Mouse (Mus musculus): ENCODE data around the gene Marcks. TPM values are rescaled to one million over a fixed set of nuclear protein-coding genes. Genes with fewer than 3 reads are reported as not detected.
A peak's percentile ranks its signal among the peaks of the same experiment; 100 is the strongest.

The Marcks gene
- polyA plus RNA-seq, 1 experiment from 2014 or later: 410 TPM

- no peaks in the 10 kb centered on the region for H3K27me3 ChIP-seq (ENCODE audit: control insufficient read depth, insufficient read depth, low read length)
- 65% methylated on average over 1 of the region's 2 CpGs for WGBS
- ATAC-seq (ENCODE audit: low FRiP score): no peak
Measured at GRCm38 (mm10) chr10:37155131-37155530, 16.4 kb upstream of the Marcks start.

GRCm38 (mm10) chr10:37151539-37152271 lies 13.0 kb upstream of the Marcks start:
- no peak overlapping the region for H3K9ac ChIP-seq (ENCODE audit: low read length)
- no peaks in the 10 kb centered on the region for H3K36me3 ChIP-seq (ENCODE audit: control insufficient read depth, insufficient read depth, low read length)
- no peak for ATAC-seq (ENCODE audit: low FRiP score)
- no peaks in the 10 kb centered on the region for H3K4me1 ChIP-seq (ENCODE audit: control insufficient read depth, insufficient read depth, low read length)
- no peak overlapping the region for H3K4me2 ChIP-seq
- DNase-seq (ENCODE audit: low spot score, missing footprints): no peak
- no peaks in the 10 kb centered on the region for H3K9me3 ChIP-seq (ENCODE audit: control insufficient read depth, low read length)
- no peak overlapping the region for H3K4me3 ChIP-seq (ENCODE audit: low read depth, low read length)
- 90% methylated on average over 7 of the region's 7 CpGs for WGBS
- no peak overlapping the region for H3K27ac ChIP-seq (ENCODE audit: low read depth, low read length)
- H3K27me3 ChIP-seq (ENCODE audit: control insufficient read depth, insufficient read depth, low read length): no peaks in the 10 kb centered on the region

More at GRCm38 (mm10) chr10:37155131-37155530, 16.4 kb upstream of the Marcks start:
- no peak overlapping the region for H3K9ac ChIP-seq (ENCODE audit: low read length)
- H3K4me2 ChIP-seq: no peak overlapping the region
- H3K4me1 ChIP-seq (ENCODE audit: control insufficient read depth, insufficient read depth, low read length): no peaks in the 10 kb centered on the region
- no peak overlapping the region for H3K4me3 ChIP-seq (ENCODE audit: low read depth, low read length)
- no peaks in the 10 kb centered on the region for H3K9me3 ChIP-seq (ENCODE audit: control insufficient read depth, low read length)
- no peaks in the 10 kb centered on the region for H3K36me3 ChIP-seq (ENCODE audit: control insufficient read depth, insufficient read depth, low read length)
- DNase-seq (ENCODE audit: low spot score, missing footprints): no peak
- H3K27ac ChIP-seq (ENCODE audit: low read depth, low read length): no peak overlapping the region

GRCm38 (mm10) chr10:37148016-37148415 lies 9.3 kb upstream of the Marcks start:
- H3K27ac ChIP-seq (ENCODE audit: low read depth, low read length): no peak overlapping the region
- no peak overlapping the region for H3K9ac ChIP-seq (ENCODE audit: low read length)
- no peaks in the 10 kb centered on the region for H3K27me3 ChIP-seq (ENCODE audit: control insufficient read depth, insufficient read depth, low read length)
- DNase-seq (ENCODE audit: low spot score, missing footprints) (no peak), ATAC-seq (ENCODE audit: low FRiP score) (no peak)
- no peaks in the 10 kb centered on the region for H3K9me3 ChIP-seq (ENCODE audit: control insufficient read depth, low read length)
- WGBS: 75% methylated on average over 3 of the region's 3 CpGs
- no peaks in the 10 kb centered on the region for H3K4me1 ChIP-seq (ENCODE audit: control insufficient read depth, insufficient read depth, low read length)
- H3K4me2 ChIP-seq: no peak overlapping the region
- no peak overlapping the region for H3K4me3 ChIP-seq (ENCODE audit: low read depth, low read length)
- H3K36me3 ChIP-seq (ENCODE audit: control insufficient read depth, insufficient read depth, low read length): no peaks in the 10 kb centered on the region

GRCm38 (mm10) chr10:37145456-37145855 lies 6.7 kb upstream of the Marcks start:
- no peaks in the 10 kb centered on the region for H3K9me3 ChIP-seq (ENCODE audit: control insufficient read depth, low read length)
- no peaks in the 10 kb centered on the region for H3K36me3 ChIP-seq (ENCODE audit: control insufficient read depth, insufficient read depth, low read length)
- H3K4me1 ChIP-seq (ENCODE audit: control insufficient read depth, insufficient read depth, low read length): peaks cover 6% of the 10 kb centered on the region; the same call in 1 of the 2 replicates
- no peak overlapping the region for H3K27ac ChIP-seq (ENCODE audit: low read depth, low read length)
- WGBS: 84% methylated on average over 1 of the region's 1 CpGs
- no peaks in the 10 kb centered on the region for H3K27me3 ChIP-seq (ENCODE audit: control insufficient read depth, insufficient read depth, low read length)
- H3K4me2 ChIP-seq: no peak overlapping the region
- H3K4me3 ChIP-seq (ENCODE audit: low read depth, low read length): no peak overlapping the region
- ATAC-seq (ENCODE audit: low FRiP score) (no peak), DNase-seq (ENCODE audit: low spot score, missing footprints) (peak; percentile 60)
- H3K9ac ChIP-seq (ENCODE audit: low read length): no peak overlapping the region

GRCm38 (mm10) chr10:37141621-37142020 lies 2.9 kb upstream of the Marcks start:
- DNase-seq (ENCODE audit: low spot score, missing footprints): no peak
- Histone ChIP-seq H3K27me3 (ENCODE audit: control insufficient read depth, insufficient read depth, low read length) (no peaks in the 10 kb centered on the region), H3K4me2 (peak overlapping the region; percentile 47), H3K4me3 (ENCODE audit: low read depth, low read length) (peak overlapping the region; percentile 97), H3K27ac (ENCODE audit: low read depth, low read length) (peak overlapping the region; percentile 99), H3K9me3 (ENCODE audit: control insufficient read depth, low read length) (no peaks in the 10 kb centered on the region), H3K36me3 (ENCODE audit: control insufficient read depth, insufficient read depth, low read length) (no peaks in the 10 kb centered on the region), H3K9ac (ENCODE audit: low read length) (peak overlapping the region; percentile 48), H3K4me1 (ENCODE audit: control insufficient read depth, insufficient read depth, low read length) (peaks cover 6% of the 10 kb centered on the region; the same call in 1 of the 2 replicates)
- no peak for ATAC-seq (ENCODE audit: low FRiP score)
- 59% methylated on average over 4 of the region's 4 CpGs for WGBS

GRCm38 (mm10) chr10:37140736-37141451 lies 2.2 kb upstream of the Marcks start:
- Histone ChIP-seq H3K9me3 (ENCODE audit: control insufficient read depth, low read length) (no peaks in the 10 kb centered on the region), H3K27me3 (ENCODE audit: control insufficient read depth, insufficient read depth, low read length) (no peaks in the 10 kb centered on the region), H3K4me3 (ENCODE audit: low read depth, low read length) (peak overlapping the region; percentile 97), H3K27ac (ENCODE audit: low read depth, low read length) (peak overlapping the region; percentile 99), H3K4me1 (ENCODE audit: control insufficient read depth, insufficient read depth, low read length) (peaks cover 6% of the 10 kb centered on the region; the same call in 1 of the 2 replicates), H3K36me3 (ENCODE audit: control insufficient read depth, insufficient read depth, low read length) (peaks cover 3% of the 10 kb centered on the region), H3K4me2 (peak overlapping the region; percentile 68), H3K9ac (ENCODE audit: low read length) (peak overlapping the region; percentile 100)
- DNase-seq (ENCODE audit: low spot score, missing footprints): peak; percentile 99
- WGBS: under 1% methylated on average over 35 of the region's 47 CpGs
- ATAC-seq (ENCODE audit: low FRiP score): peak; percentile 92

GRCm38 (mm10) chr10:37140166-37140735 lies 1.5 kb upstream of the Marcks start:
- DNase-seq (ENCODE audit: low spot score, missing footprints) (peak; percentile 99), ATAC-seq (ENCODE audit: low FRiP score) (no peak)
- Histone ChIP-seq H3K4me1 (ENCODE audit: control insufficient read depth, insufficient read depth, low read length) (peaks cover 6% of the 10 kb centered on the region; the same call in 1 of the 2 replicates), H3K27ac (ENCODE audit: low read depth, low read length) (peak overlapping the region; percentile 99), H3K9me3 (ENCODE audit: control insufficient read depth, low read length) (no peaks in the 10 kb centered on the region), H3K27me3 (ENCODE audit: control insufficient read depth, insufficient read depth, low read length) (no peaks in the 10 kb centered on the region), H3K9ac (ENCODE audit: low read length) (peak overlapping the region; percentile 100), H3K4me2 (peak overlapping the region; percentile 68), H3K36me3 (ENCODE audit: control insufficient read depth, insufficient read depth, low read length) (peaks cover 3% of the 10 kb centered on the region), H3K4me3 (ENCODE audit: low read depth, low read length) (peak overlapping the region; percentile 97)
- 0% methylated on average over 24 of the region's 24 CpGs for WGBS

- no peak for ATAC-seq (ENCODE audit: low FRiP score)
- DNase-seq (ENCODE audit: low spot score, missing footprints): peak; percentile 98
- Histone ChIP-seq H3K4me2 (peak overlapping the region; percentile 68), H3K9ac (ENCODE audit: low read length) (peak overlapping the region; percentile 100), H3K27me3 (ENCODE audit: control insufficient read depth, insufficient read depth, low read length) (no peaks in the 10 kb centered on the region), H3K9me3 (ENCODE audit: control insufficient read depth, low read length) (no peaks in the 10 kb centered on the region), H3K4me1 (ENCODE audit: control insufficient read depth, insufficient read depth, low read length) (peaks cover 8% of the 10 kb centered on the region; the same call in 1 of the 2 replicates), H3K4me3 (ENCODE audit: low read depth, low read length) (peak overlapping the region; percentile 97), H3K36me3 (ENCODE audit: control insufficient read depth, insufficient read depth, low read length) (peaks cover 3% of the 10 kb centered on the region), H3K27ac (ENCODE audit: low read depth, low read length) (peak overlapping the region; percentile 99)
- under 1% methylated on average over 26 of the region's 26 CpGs for WGBS
Measured at GRCm38 (mm10) chr10:37139443-37140165, 884 bp upstream of the Marcks start.

Measured in midbrain, embryonic 11.5 days (tissue).